Mouse (Mus musculus): ENCODE data around the gene Paqr4.
"Not testable (repeated sequence)": the region's sequence is repeated elsewhere in the genome, so short reads cannot be mapped to it uniquely, and the experiment has no call there.

Gene Paqr4

DNA sequence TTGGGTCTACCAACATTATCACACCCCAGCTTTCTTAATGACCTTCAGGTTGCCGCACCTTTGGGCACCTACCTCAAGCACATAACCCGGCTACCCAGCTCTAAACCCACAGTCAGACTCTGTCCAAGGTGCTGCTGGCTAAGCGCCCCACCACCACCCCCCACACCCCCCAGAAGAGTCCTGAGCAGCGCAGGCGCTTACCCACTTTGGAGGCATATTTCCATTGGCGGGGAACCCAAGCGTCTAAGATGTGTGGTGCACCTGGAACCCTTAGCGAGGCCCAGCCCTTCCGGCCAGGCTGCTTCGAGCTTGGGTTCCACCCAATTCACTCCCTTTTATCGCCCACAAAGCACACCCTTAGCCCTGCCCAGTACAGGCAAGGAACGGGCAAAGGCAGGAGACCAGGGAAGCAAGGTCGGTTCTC, at the start of gene Paqr4:
Gene Paqr4 (minus strand): TSS at position 270 of the 424 bp plus-strand sequence.
- no peak for DNase-seq

DNA sequence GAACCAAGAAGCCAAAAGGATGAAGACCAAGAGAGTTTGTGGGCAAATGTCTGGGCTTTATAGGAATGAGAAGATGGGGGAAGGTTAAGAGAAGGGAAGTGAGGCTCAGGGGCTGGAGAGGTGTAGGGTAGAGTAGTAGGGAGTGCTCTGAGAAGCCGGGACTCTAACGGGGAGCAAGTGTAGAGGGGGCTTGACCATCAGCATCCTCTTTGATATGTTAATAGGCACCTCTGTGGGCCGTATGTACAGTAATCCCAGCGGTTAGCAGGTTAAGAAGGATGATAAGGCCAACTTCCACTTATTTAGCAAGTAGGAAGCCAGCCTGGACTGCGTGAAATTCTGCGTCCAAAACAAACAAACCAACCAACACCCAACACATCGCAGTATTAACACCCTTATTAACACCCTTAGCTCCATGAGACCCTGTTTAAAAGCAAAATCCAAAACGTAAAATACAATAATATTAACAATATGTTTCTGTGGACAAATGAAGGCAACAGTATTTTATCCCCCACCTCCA, 49.1 kb upstream of the Paqr4 start:
- DNase-seq, result no peak

DNA sequence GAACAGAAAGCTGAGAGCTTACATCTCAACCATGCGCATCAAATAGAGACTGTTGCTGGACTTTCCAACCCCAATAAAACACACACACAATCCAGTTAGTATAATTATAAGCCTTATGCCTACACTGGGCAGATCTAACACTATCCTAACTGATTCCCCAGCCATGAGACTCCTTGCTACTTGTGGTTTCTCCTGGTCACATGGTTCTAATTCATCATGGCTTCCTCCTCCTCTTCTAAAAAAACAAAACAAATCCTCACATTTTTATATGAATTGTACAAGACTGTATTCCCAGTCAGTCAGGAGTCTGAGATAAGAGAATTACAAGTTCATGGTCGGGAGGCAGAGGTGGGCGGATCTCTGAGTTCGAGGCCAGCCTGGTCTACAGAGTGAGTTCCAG, 48.3 kb upstream of the Paqr4 start:
- no peak for DNase-seq

DNA sequence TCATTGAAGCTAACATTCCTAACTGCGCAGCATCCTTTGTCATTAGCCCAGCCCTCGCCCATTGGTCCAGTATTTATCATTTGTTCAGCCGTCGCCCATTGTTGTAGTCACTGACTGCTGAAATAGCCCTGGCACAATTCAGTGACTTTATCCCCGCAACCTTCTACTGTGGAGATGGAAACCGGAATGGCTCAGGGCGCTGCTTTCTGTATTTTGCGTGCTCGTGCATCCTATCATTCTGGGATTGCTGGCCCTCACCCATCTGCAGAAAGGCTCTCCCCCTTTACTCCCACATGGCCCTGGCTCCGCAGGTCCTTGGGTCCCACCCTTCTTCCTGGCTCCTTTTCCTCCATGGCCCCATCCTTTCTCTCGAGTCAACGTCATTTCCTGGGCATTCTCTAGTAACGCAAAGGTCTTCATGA, 45.9 kb upstream of the Paqr4 start:
- DNase-seq, result no peak

DNA sequence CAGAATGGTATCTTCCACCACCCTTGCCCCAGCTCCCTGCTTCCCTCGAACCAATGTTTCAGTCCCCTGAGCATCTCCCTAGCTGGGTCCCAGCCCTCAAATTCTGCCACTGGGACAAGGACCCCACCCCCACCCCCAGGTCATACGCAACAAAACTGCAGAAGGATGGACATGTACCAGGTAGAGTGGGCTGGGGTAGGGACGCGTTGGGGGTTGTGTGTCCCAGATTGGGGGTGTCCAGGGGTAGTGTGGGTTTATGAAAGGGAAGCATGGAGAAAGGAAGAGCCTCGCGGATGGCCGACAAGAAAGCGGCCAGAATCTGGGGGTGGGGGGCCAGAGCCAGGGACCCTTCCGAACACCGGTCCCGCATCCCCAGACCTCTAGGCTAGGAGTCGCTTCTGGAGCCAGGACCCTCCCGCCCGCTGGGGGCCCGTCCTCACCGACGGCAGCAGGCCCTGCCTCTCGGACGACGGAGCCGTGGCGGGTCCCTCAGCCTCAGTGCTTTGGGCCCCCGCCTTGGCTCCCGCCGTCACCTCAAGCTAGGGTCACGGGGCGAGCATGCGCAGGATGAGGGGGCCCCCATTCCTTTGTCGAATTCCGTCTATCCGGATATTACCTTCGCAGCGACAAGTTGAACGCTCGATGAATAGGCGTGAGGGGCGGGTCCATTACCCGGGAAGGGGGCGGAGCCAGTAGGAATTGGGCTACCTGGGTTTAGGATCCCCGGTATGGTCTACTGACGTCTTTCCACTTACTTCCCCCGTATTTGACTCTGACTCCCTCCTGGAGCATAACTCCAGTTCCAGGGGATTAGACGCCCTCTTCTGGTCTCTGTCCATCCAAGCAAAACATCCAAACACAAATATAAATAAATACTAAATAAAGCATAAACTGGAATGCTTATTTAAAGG, 45.1 kb upstream of the Paqr4 start, which contains the start of gene Flywch2:
Gene Flywch2 (minus strand): TSS at position 521 of the 911 bp plus-strand sequence.
- DNase-seq, result peak; percentile 88 to 91

DNA sequence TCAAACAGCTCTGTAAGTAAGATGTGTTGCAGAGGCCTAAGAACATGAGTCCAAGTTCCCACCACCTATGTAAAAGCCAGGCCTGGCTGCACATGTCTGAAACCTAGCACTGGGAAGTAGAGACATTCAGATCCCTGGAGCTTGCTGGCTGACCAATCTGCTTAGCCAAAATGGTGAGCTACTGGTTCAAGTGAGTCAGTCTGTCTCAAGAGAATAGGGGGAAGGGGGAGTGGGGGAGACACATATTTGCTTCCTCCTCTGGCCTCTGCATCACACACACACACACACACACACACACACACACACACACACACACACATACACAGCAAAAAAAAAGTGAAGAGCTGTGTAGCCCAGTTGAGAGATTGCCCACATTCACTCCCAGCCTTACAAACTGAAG, 42.7 kb upstream of the Paqr4 start:
- DNase-seq, result no peak

DNA sequence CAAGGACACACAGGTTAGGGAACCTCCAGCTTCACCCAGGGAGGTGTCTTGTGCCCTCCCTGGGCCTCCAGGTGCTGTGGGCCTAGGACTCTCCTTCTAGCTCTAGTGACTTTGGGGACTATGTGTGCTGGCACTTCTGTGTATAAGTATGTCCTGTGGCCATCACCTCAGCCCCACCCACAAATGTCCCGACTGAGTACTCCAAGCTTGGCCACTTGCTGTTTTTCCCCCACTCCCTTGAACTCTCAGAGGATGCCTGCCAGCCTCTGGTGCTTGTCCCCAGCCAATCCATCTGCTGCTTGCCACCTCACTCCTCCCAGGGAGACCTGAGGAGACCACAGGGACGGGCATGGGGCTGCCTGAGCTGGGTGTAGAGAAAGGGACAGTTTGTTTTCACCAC, 37.8 kb upstream of the Paqr4 start:
- DNase-seq, result no peak

DNA sequence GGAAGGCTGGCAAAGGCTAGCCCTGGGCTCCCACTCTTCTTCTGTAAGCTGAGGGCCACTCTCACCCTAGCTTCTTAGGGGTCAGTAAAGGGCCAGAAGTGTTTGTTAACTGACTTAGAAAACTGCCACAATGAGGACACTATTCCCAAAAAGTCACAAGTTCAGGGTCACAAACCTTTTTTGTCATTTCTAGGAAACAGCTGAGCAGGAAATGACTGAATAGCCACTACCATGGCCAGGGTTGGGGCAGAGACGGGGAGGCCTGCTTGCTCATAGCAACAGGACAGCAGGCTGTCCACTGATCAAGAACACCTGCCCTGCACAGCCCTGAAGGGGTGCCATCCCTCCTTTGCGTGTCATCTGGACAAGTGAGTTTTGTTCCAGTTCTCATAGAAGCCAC, 36.5 kb upstream of the Paqr4 start:
- peak in 1 of 2 experiments; percentile 15 for DNase-seq

DNA sequence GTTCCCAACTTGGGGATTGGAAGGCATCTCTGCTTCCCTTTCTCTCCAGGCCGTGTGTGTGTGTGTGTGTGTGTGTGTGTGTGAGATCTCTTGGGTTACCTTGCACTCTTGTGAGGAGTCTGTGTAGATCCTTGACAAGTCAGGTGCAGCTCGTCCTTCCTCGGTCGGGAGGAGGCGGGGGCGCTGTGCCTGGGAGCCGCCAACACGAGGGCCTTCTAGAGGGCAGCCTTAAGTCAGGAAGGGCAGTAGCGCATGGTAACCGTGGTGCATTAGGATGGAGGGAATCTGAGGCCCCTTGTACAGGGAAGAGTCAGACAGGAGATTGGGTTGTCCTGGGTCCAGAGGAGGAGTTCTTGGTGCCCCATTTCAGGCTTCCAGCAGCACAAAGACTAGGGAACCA, 35.5 kb upstream of the Paqr4 start:
- DNase-seq, result no peak

DNA sequence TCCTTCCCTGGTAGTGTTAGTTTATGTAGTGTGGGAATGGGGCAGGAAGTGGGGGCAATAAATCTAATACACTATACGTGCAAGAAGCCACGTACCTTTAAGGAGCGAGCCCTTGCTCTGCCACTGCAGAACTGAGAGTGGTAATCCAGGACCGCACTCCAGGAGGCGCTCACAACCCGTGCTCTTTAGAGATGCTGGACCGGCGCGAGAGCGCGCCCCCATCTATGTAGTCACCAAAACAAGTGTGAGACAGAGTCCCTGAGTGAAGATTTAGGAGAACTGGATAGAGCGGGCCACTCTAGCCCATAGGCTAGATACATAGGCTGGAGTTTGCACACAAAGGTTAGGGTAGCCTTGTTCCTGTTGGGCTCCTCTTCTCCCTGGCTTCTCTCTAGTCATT, 33.4 kb upstream of the Paqr4 start:
- DNase-seq, result peak; percentile 90 to 92

DNA sequence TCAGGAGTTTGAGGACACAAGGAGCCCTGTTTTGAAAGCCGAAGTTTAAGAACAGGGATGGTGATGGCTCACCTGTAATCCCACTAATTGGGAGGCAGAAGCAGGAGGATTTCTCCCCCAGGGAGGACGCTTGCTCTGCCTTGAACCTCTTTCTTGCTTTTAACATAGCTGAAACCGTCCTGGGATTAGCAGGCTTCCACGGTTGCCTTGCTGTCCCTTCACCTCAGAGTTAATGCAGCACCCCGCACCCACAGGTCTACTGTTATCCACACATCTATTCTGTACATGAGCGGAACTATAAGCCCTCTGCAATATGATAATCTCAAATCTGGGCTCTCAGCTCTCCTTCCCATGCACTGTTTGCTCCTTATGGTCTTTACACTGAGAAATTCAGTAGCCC, 33.0 kb upstream of the Paqr4 start:
- no peak for DNase-seq

DNA sequence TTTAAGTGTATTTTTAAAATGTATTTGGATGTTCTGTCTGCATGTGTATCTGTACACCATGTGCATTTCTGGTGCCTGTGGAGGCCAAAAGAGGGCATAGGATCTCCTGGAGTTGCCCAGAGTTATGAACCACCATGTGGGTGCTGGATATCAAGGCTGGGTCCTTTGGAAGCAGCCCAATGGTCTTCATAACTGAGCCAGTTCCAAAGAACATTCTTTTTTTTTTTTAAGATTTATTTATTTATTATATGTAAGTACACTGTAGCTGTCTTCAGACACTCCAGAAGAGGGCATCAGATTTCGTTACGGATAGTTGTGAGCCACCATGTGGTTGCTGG, 31.5 kb upstream of the Paqr4 start:
- not testable (repeated sequence) for DNase-seq

DNA sequence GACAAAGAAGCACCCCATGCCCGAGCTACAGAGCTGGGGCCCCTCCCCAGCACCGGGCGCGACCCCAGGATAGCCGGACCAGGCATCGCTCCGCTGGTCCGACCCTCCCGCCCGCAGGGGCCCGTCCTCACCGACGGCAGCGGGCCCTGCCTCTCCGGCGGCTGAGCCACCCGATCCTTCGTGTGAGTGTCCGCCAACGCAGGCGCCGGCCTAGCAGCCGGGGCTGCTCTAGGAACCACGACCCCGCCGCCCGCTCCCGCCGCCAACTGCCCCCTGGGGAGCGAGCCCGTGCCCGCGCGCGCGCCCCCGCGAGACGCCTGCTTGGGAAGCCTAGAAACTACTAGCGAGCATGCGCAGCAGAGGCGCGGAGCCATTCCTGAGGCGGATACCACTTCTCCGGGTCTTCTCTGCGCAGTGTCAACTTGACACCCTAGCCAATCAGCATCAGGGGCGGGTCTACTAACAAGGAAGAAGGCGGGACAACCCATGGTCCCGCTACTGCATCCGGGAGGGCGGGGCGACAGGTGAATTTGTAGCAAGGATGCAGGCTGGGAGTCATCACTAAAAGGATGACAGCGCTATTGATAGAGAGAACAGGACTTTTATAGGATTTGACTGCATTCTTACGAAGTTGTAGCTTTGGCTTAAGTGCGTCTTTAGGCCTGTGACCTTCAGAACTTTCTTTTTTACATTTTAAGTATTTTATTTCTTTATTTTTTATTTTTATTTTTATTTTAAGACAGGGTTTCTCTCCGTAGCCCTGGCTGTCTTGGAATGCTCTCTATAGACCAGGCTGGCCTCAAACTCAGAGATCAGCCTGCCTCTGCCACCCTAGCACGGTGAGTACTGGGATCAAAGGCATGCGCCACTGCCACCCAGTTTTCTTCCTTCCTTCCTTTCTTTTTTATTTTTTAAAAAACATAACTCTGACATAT, 30.9 kb upstream of the Paqr4 start, which contains the start of gene Flywch1:
Gene Flywch1 (minus strand): TSS at position 319 of the 935 bp plus-strand sequence.
- peak; percentile 99 for DNase-seq

DNA sequence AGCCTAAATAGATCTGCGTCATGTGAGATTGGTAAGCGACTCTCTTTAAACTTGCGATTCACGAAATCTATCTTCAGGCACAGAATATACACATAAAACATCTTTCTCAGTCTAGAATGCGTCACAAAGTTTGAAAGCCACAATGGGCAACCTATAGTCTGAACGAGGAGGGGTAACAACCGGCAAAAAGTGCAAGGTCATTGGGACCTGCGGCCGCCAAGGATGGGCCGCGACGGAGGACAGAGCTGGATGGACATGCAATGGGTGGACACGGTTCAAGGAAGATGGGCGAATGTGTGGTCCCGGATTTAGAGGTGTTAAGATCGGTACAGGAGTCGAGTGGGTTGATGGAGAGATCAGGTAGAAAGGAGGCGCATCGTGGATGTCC, 30.2 kb upstream of the Paqr4 start:
- peak in 1 of 2 experiments; percentile 23 for DNase-seq

DNA sequence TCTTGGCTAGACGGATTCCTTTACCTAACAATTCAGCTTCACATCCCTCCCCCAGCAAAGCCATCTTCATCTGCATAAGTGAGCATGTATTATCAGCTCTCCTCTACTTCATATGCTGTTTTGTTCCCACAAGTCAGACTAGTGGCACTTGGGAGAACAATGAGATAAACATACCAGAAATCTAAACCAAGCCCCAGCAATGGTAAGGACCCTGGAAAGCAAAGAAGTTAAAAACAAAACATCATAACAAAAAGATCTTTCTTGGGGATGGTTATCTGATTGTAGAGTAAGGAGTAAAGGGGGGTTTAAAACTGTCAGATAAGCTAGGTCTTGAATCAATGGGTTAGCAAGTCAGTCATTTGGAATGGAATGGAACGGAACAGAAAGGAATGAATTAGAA, 29.8 kb upstream of the Paqr4 start:
- no peak for DNase-seq

DNA sequence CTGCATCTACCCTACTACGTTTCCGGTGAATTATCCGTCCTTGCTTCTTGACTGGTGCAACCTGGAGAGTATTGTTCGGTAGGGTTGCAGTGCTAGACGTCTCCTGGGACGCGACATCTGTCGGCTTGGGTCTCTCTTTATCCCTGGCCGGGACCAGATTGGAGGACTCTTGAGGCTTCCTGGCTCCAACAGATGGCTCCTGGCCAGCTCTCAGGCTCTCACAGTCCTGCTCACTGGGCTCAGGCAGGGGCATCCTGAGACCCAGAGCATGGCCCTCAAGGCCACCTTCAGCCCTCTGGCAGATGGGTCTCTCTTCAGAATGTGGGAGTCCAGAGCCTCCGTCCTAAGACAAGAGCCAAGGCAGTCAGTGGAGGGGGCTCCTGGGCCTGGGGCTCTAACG, 22.3 kb upstream of the Paqr4 start:
- no peak for DNase-seq

DNA sequence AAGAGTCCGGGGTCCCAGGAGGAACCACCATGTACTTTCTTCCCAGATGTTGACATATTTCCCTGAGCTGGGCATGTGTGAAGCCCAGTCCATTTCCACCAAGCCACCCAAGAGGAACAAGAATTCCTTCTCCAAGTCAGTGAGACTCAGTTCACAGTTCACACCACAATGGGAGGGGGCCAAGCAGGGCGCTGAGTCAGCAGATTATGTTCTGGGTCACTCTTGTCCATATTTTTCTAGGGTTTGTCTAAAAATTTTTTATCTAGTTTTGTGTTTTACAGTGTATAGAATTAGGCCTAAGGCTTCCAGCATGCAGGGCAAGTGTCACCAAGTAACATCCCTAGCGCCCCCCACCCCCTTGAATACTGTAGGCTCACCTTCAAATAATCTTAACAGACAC, 20.5 kb upstream of the Paqr4 start:
- no peak for DNase-seq

DNA sequence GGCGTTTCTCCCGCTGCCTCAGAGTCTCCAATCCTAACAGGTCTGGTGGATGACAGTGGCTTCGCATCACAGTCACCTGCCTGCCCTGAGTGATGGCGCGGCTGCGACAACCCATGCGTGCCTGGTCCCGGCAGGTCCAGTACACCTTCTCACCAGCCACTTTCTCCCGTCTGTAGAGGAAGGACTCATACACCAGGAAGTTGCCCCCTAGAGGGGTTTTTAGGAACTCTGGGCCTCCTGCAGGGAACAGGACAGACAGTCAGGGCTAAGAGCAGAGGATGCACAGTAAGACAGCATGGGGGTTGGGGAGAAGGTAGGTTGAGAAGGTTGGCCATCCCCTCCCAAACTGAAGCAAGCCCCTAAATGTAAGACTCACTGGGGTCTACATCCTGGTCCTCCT, 19.6 kb upstream of the Paqr4 start:
- no peak for DNase-seq

DNA sequence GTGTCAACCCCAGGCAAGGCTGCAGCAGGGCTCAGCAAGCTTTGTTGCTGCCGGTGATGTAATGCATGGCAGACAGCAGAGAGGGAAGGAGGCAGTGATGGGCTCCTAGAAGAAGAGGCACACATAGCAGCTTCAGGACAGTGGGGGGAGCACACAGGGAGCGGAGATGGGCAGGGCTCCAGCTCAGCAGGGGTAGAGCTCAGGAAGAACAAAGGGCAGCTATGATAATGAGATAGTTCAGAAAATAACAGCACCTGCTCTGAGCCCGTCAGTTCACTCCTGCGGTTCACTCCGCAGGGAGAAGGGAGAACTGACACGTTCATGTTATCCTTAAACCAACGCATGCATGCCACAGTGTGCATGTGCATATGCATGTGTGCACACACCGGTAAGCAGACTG, 18.1 kb upstream of the Paqr4 start:
- DNase-seq, result peak in 1 of 2 experiments; percentile 21

DNA sequence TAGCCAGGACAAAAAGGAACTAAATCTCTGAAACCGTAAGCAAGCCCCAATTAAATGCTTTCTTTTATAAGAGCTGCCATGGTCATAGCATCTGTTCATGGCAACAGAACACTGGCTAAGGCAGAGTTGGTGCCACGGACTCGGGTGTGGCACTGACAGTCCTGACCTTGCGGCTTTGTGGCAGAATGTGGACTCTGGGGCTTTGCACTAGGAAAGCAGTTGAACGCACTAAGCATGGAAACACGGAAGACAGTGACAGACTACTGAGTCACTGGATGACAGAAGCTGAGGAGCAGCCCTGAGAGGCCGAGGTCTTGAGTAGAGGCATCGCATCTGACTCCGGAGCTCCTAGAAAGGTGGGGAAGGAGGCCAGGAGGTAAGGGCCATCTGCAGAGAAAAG, 16.9 kb upstream of the Paqr4 start:
- no peak for DNase-seq

DNA sequence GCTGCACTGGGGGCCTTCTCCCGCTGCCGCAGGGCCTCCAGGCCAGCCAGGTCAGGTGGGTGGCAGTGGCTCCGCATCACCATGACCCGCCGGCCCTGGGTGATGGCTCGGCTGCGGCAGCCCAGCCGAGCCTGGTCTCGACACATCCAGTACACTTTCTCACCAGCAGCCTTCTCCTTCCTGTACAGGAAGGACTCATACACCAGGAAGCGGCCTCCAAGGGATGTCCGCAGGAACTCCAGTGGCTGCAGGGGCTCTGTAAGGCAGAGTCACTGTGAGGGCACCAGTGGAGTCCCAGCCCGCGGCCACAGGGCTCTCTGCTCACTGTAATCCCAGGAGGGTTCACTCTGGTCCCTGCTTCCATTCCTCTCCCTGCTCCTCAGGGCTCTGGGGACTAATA, 15.0 kb upstream of the Paqr4 start:
- peak; percentile 33 to 70 for DNase-seq

DNA sequence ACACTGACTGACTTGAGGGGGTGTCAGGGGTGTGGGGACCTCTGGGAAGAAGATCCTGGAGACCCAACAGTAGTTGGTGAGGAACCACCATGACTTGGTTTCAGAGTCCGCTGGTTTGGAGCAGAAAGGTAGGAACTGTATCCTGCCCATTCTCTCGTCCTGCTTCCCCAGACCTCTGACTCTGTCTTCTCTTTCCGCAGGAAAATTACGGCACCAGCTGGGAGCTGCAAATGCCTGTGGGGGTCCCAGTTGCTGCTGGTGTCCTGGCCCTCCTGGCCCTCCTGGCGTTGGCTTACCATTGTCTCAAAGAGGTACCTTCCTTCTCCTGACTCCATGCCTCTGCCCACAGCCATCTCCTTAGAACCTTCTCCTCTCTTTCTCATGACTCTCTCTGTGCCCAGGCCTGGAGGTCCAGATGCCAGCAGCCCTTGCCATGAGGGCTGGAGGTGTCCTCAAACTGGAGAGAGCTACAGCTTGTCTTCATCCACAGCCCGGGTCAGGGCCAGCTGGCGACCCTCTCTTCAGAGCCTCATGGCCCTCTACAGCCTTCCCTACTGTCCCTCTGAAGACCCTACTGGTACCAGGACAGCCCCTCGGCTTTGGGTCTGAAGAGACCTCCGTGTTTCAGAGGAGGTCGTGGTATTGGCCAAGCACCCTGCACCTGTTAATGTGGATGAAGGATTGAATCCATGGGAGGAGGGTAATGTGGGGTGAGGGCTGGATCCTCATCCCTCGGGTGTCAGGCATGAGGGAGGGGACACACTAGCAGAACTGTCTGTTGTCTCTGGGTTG, 8.9 kb upstream of the Paqr4 start:
- no peak for DNase-seq
